Mouse (Mus musculus): Measurements from ENCODE around the gene D130043K22Rik.
A peak's percentile ranks its signal among the peaks of the same experiment; 100 is the strongest.

Gene D130043K22Rik

DNA sequence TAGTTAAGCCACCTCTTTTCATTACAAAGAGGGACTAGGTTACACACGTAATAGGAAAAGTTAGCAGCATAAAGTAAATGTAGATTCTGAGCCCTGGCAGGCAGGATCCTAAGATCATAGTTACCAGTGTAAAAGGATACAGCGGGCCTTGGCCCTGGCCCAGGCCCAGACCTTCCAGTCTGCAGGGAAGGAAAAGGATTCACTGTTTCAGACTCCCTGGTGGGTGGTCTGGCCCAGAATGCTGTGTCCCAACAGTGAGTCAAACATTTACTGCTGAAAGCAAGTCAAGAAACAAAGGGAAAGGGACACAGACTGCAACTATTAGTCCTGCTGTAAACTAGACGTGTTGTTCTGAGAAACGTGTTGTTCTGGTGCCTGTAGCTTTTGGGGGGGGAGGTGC, 100.6 kb downstream of the D130043K22Rik start:
- peak; percentile 39 for DNase-seq (ENCODE audit: low read depth, low spot score)

DNA sequence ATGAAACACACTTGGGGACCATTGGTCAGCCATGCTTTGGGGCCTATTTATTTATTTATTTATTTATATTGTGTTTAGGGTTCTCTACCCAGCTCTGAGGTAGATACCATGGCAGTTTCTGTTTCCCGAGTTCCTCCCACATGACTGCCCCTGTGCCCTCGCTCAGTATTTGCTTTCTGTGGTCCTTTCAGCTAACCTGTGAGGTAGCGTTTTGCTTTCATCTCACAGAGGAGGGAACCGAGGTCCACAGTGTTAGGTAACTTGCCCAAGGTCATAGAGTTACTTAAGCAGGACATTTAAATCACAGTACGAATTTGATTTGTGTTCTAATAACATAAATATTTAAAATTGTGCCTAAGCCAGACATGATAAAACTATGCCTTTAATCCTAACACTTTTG, 102.2 kb downstream of the D130043K22Rik start:
- no peak for DNase-seq (ENCODE audit: low read depth, low spot score)

DNA sequence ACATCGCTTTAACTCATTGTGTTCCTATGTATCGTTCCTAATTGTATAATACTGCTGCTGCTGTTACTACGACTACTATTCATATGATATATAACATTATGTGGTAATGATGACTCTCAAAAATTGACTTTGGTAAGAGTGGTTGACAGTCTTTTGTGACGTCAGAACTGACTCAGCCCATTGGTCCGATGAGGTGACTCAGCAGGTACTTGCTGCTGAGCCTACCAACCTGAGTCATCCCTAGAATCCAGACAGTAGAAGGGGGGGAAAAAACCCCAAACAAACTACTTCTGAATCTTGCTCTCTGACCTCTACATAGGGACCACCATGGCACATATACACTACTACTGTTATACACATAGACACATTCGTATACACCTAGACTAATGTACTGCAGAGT, 103.9 kb downstream of the D130043K22Rik start:
- no peak for DNase-seq (ENCODE audit: low read depth, low spot score)

Measured in ZHBTc4 (cell line).